Mouse (Mus musculus) cerebellum, postnatal 25 days (tissue): ENCODE results near the gene Cep112.

ENCODE experiments used
- DNase-seq, 2 experiments: peaks; one replicate each; pipeline ENCODE4 v3.0.0; 2021; ENCODE audit warnings: mixed read lengths in 2 of 2

Gene Cep112

GRCm38 (mm10) chr11:108424889-108425591, at the start of gene Cep112:
Gene Cep112, plus strand, starts transcription at chr11:108425192.
- peak; percentile 87 to 94 for DNase-seq

GRCm38 (mm10) chr11:108376815-108377214, 48.2 kb upstream of the Cep112 start:
- no peak for DNase-seq

- peak; percentile 76 to 86 for DNase-seq
These were observed 47.2 kb upstream of the Cep112 start for GRCm38 (mm10) chr11:108377680-108378362.

GRCm38 (mm10) chr11:108378363-108378751, 46.6 kb upstream of the Cep112 start:
- no peak for DNase-seq

GRCm38 (mm10) chr11:108382664-108383063, 42.3 kb upstream of the Cep112 start:
- no peak for DNase-seq

- DNase-seq, result no peak
These were observed 39.9 kb upstream of the Cep112 start for GRCm38 (mm10) chr11:108384920-108385665.

- DNase-seq, result no peak
These were observed 39.3 kb upstream of the Cep112 start for GRCm38 (mm10) chr11:108385666-108386024.

- no peak for DNase-seq
These were observed 29.9 kb upstream of the Cep112 start for GRCm38 (mm10) chr11:108395061-108395460.

- DNase-seq, result no peak
These were observed 28.7 kb upstream of the Cep112 start for GRCm38 (mm10) chr11:108396076-108396829.

- DNase-seq, result no peak
These were observed 14.9 kb upstream of the Cep112 start for GRCm38 (mm10) chr11:108409876-108410644.

GRCm38 (mm10) chr11:108416360-108416759, 8.6 kb upstream of the Cep112 start:
- DNase-seq, result no peak

- no peak for DNase-seq
These were observed 6.5 kb upstream of the Cep112 start for GRCm38 (mm10) chr11:108418540-108418939.

- DNase-seq, result no peak
These were observed 5.8 kb upstream of the Cep112 start for GRCm38 (mm10) chr11:108419242-108419641.

GRCm38 (mm10) chr11:108420751-108421150, 4.2 kb upstream of the Cep112 start:
- DNase-seq, result no peak

- no peak for DNase-seq
These were observed 1.8 kb upstream of the Cep112 start for GRCm38 (mm10) chr11:108423221-108423620.

- no peak for DNase-seq
These were observed 881 bp upstream of the Cep112 start for GRCm38 (mm10) chr11:108424111-108424510.

- peak in 1 of 2 experiments; percentile 14 for DNase-seq
These were observed 565 bp downstream of the Cep112 start for GRCm38 (mm10) chr11:108425592-108425921.

GRCm38 (mm10) chr11:108426086-108426485, 1.1 kb downstream of the Cep112 start:
- no peak for DNase-seq

GRCm38 (mm10) chr11:108427191-108427590, 2.2 kb downstream of the Cep112 start:
- DNase-seq, result no peak

GRCm38 (mm10) chr11:108429076-108429475, 4.1 kb downstream of the Cep112 start:
- no peak for DNase-seq

GRCm38 (mm10) chr11:108443893-108444563, 19.0 kb downstream of the Cep112 start:
- DNase-seq, result no peak

- peak in 1 of 2 experiments; percentile 29 for DNase-seq
These were observed 22.2 kb downstream of the Cep112 start for GRCm38 (mm10) chr11:108447148-108447547.
